Comparison of ENCODE assay signal across 9 mouse cellular contexts in genomic region chr6:6942813-6943212, GRCm38 (mm10). TPM values are rescaled to one million over a fixed set of nuclear protein-coding genes. Genes with fewer than 3 reads are reported as not detected.
DNase-seq lines count a peak whose midpoint lies in the region; ATAC-seq and TF ChIP-seq lines count a peak whose summit lies in the region.
"Had no signal": no experiment of that assay in that cellular context is flagged by ENCODE, and none has a peak within 500 bp of the region (broad histone marks: within the 10 kb centered on the region; RNA-seq: fewer than 3 reads in every experiment).

No protein-coding gene starts in this region.

- no peak for TF ChIP-seq POLR2A in ES-Bruce4 (IDR thresholded peaks at IDR 0.05; ENCODE audit: insufficient read depth, low read length)

- no peaks in the 10 kb centered on the region for H3K27me3 ChIP-seq in hindbrain, embryonic 11.5 days (ENCODE audit: control insufficient read depth, insufficient read depth, low read length)
- no peaks in the 10 kb centered on the region for H3K27me3 ChIP-seq in hindbrain, embryonic 12.5 days
- no peaks in the 10 kb centered on the region for H3K27me3 ChIP-seq in ES-Bruce4 (ENCODE audit: control insufficient read depth, insufficient read depth, low read length, poor library complexity, severe bottlenecking)
- H3K27me3 ChIP-seq in midbrain, embryonic 10.5 days (ENCODE audit: low read depth, poor library complexity, severe bottlenecking): no peaks in the 10 kb centered on the region
- H3K27me3 ChIP-seq: stomach, embryonic 15.5 days had no signal

- peak; percentile 65 for TF ChIP-seq CTCF in ES-Bruce4 (IDR thresholded peaks at IDR 0.05; ENCODE audit: low read depth, low read length)

- no peak overlapping the region for H3K4me3 ChIP-seq in hindbrain, embryonic 11.5 days (ENCODE audit: low read depth, low read length)
- no peak overlapping the region for H3K4me3 ChIP-seq in hindbrain, embryonic 12.5 days
- no peak overlapping the region for H3K4me3 ChIP-seq in ES-Bruce4 (ENCODE audit: low read depth, low read length)
- H3K4me3 ChIP-seq in midbrain, embryonic 10.5 days: no peak overlapping the region
- H3K4me3 ChIP-seq: stomach, embryonic 15.5 days had no signal

- H3K36me3 ChIP-seq in hindbrain, embryonic 11.5 days (ENCODE audit: control insufficient read depth, insufficient read depth, low read length): no peaks in the 10 kb centered on the region
- H3K36me3 ChIP-seq in hindbrain, embryonic 12.5 days: no peaks in the 10 kb centered on the region
- no peaks in the 10 kb centered on the region for H3K36me3 ChIP-seq in ES-Bruce4 (ENCODE audit: control insufficient read depth, insufficient read depth, low read length, poor library complexity, severe bottlenecking)
- H3K36me3 ChIP-seq in midbrain, embryonic 10.5 days: no peaks in the 10 kb centered on the region
- H3K36me3 ChIP-seq: stomach, embryonic 15.5 days had no signal

- TF ChIP-seq EP300 in ES-Bruce4 (IDR thresholded peaks at IDR 0.05; ENCODE audit: insufficient read depth, low read depth, low read length): no peak

- H3K27ac ChIP-seq in hindbrain, embryonic 11.5 days (ENCODE audit: low read depth, low read length): no peak overlapping the region
- H3K27ac ChIP-seq in hindbrain, embryonic 12.5 days: no peak overlapping the region
- no peak overlapping the region for H3K27ac ChIP-seq in ES-Bruce4 (ENCODE audit: insufficient read depth, low read length)
- H3K27ac ChIP-seq in midbrain, embryonic 10.5 days (replicated peaks): no peak overlapping the region
- H3K27ac ChIP-seq: stomach, embryonic 15.5 days had no signal

- WGBS in hindbrain, embryonic 11.5 days: 50% methylated on average over 6 of the region's 6 CpGs
- 46% methylated on average over 6 of the region's 6 CpGs for WGBS in hindbrain, embryonic 12.5 days
- 59% methylated on average over 6 of the region's 6 CpGs for WGBS in midbrain, embryonic 10.5 days

- no peaks in the 10 kb centered on the region for H3K9me3 ChIP-seq in hindbrain, embryonic 11.5 days (ENCODE audit: control insufficient read depth, low read length)
- no peaks in the 10 kb centered on the region for H3K9me3 ChIP-seq in hindbrain, embryonic 12.5 days (replicated peaks)
- no peaks in the 10 kb centered on the region for H3K9me3 ChIP-seq in ES-Bruce4 (replicated peaks; ENCODE audit: control insufficient read depth, insufficient read depth, low read length, poor library complexity, severe bottlenecking)
- H3K9me3 ChIP-seq in midbrain, embryonic 10.5 days (replicated peaks): no peaks in the 10 kb centered on the region; the same call in 1 of the 2 replicates
- H3K9me3 ChIP-seq: stomach, embryonic 15.5 days had no signal

- no peak for ATAC-seq in hindbrain, embryonic 11.5 days (ENCODE audit: low FRiP score)
- ATAC-seq in hindbrain, embryonic 12.5 days (ENCODE audit: low FRiP score): no peak
- no peak for ATAC-seq in erythroblast, adult 5-6 weeks (replicated peaks; ENCODE audit: low FRiP score, poor library complexity, severe bottlenecking)

- H3K4me2 ChIP-seq in hindbrain, embryonic 11.5 days (replicated peaks; ENCODE audit: low read depth, low read length): no peak overlapping the region
- no peak overlapping the region for H3K4me2 ChIP-seq in hindbrain, embryonic 12.5 days (replicated peaks)
- H3K4me2 ChIP-seq: stomach, embryonic 15.5 days had no signal

- DNase-seq in hindbrain, embryonic 11.5 days (ENCODE audit: low spot score): peak; percentile 31
- peak; percentile 41 for DNase-seq in 3T3-L1 (ENCODE audit: low read depth, low spot score)
- DNase-seq in embryo, embryonic 9.5 days (ENCODE audit: extremely low spot score): peak; percentile 12
- peak; percentile 51 for DNase-seq in lung, postnatal 36 days
- DNase-seq in midbrain, embryonic 10.5 days (ENCODE audit: low spot score): no peak

- H3K4me1 ChIP-seq in hindbrain, embryonic 11.5 days (replicated peaks; ENCODE audit: control insufficient read depth, insufficient read depth, low read length): no peaks in the 10 kb centered on the region
- H3K4me1 ChIP-seq in hindbrain, embryonic 12.5 days: no peaks in the 10 kb centered on the region
- H3K4me1 ChIP-seq in ES-Bruce4 (ENCODE audit: control insufficient read depth, insufficient read depth, low read length): no peaks in the 10 kb centered on the region
- no peaks in the 10 kb centered on the region for H3K4me1 ChIP-seq in midbrain, embryonic 10.5 days
- H3K4me1 ChIP-seq: stomach, embryonic 15.5 days had no signal

- H3K9ac ChIP-seq in hindbrain, embryonic 11.5 days (ENCODE audit: low read depth, low read length): no peak overlapping the region
- H3K9ac ChIP-seq in hindbrain, embryonic 12.5 days: no peak overlapping the region
- H3K9ac ChIP-seq in ES-Bruce4 (ENCODE audit: low read depth, poor library complexity, severe bottlenecking): no peak overlapping the region
- H3K9ac ChIP-seq: stomach, embryonic 15.5 days had no signal

RNA-seq across cellular contexts. Expression of gene Sdhaf3, which starts 13.0 kb away (rescaled TPM):
- polyA plus RNA-seq in hindbrain, embryonic 11.5 days (2014; fragmentation: Nextera tagmentation; extraction: Ambion mirVana): 7.9 and 9.0 TPM in 2 replicates
- polyA plus RNA-seq in hindbrain, embryonic 12.5 days (2016; fragmentation: Nextera tagmentation; extraction: Ambion mirVana): 6.5 and 7.9 TPM in 2 replicates
- 8.1 and 9.1 TPM in 2 replicates for polyA plus RNA-seq in ES-Bruce4 (2011; ENCODE audit: insufficient read depth, insufficient read length, low read depth, missing spikeins)
- 0.63 TPM in 1 of 2 replicates, not detected in the other for total RNA-seq in erythroblast, adult 5-6 weeks (2015; ENCODE audit: low replicate concordance)
- total RNA-seq in erythroblast, adult 5-6 weeks (2017; ENCODE audit: low replicate concordance): 0.70 TPM in 1 of 2 replicates, not detected in the other
- 7.3 and 7.7 TPM in 2 replicates for polyA plus RNA-seq in midbrain, embryonic 10.5 days (2016; fragmentation: Nextera tagmentation; extraction: Ambion mirVana)
